Mouse (Mus musculus) forebrain, embryonic 11.5 days (tissue): ENCODE results near the gene Xxylt1. TPM values are rescaled to one million over a fixed set of nuclear protein-coding genes. Genes with fewer than 3 reads are reported as not detected.

Experiments
- ATAC-seq: fragments of 200-750 bp; cut with Nextera tagmentation; replicated peaks from 2 replicates; pipeline ENCODE4 v1.8.0; 2017; ENCODE audit warnings: moderate TSS enrichment; ENCODE audit not compliant: low FRiP score
- DNase-seq: peaks from one replicate; pipeline ENCODE4 v3.0.0-alpha.2; 2017; ENCODE audit warnings: low spot score
- H3K27ac ChIP-seq: fragments of 300-500 bp; sonication (generic); 2 replicates; pipeline ENCODE4 v1.5.1; 2014; ENCODE audit warnings: low read depth, low read length
- H3K27me3 ChIP-seq: fragments of 300-500 bp; sonication (generic); 2 replicates; pipeline ENCODE4 v1.6.1; 2014; ENCODE audit warnings: mild to moderate bottlenecking, low read length, mixed read lengths; ENCODE audit not compliant: control insufficient read depth, insufficient read depth
- H3K36me3 ChIP-seq: fragments of 300-500 bp; sonication (generic); 2 replicates; pipeline ENCODE4 v1.6.1; 2014; ENCODE audit warnings: mild to moderate bottlenecking, low read length, moderate library complexity, mixed read lengths; ENCODE audit not compliant: control insufficient read depth, insufficient read depth
- H3K4me1 ChIP-seq: fragments of 300-500 bp; sonication (generic); replicated peaks from 2 replicates; pipeline ENCODE4 v1.6.1; 2014; ENCODE audit warnings: low read length, mixed read lengths; ENCODE audit not compliant: control insufficient read depth, insufficient read depth
- H3K4me2 ChIP-seq: fragments of 300-500 bp; sonication (generic); 2 replicates; pipeline ENCODE4 v1.6.1; 2014; ENCODE audit warnings: low read depth, mild to moderate bottlenecking, low read length, moderate library complexity, mixed read lengths; ENCODE audit not compliant: severe bottlenecking
- H3K4me3 ChIP-seq: fragments of 300-500 bp; sonication (generic); 2 replicates; pipeline ENCODE4 v1.5.1; 2014; ENCODE audit warnings: low read depth, low read length
- H3K9ac ChIP-seq: fragments of 300-500 bp; sonication (generic); 2 replicates; pipeline ENCODE4 v1.6.1; 2014; ENCODE audit warnings: low read length
- H3K9me3 ChIP-seq: fragments of 300-500 bp; sonication (generic); 2 replicates; pipeline ENCODE4 v1.6.1; 2016; ENCODE audit warnings: low read length, mixed read lengths; ENCODE audit not compliant: control insufficient read depth
- WGBS: fragments of 180-500 bp; shearing (Covaris S2); extraction: QIAGEN DNeasy Blood & Tissue Kit; methylation state at CpG from one replicate; pipeline ENCODE4 v1.1.7; 2014; 5-methylcytosine and 5-hydroxymethylcytosine counted together
- polyA plus RNA-seq: library from polyadenylated mRNA; unstranded; fragments of >200 nt; fragmentation: Nextera tagmentation; extraction: Ambion mirVana; gene quantifications from 2 replicates; pipeline ENCODE4 v1.2.1, GENCODE M21; 2014

The Xxylt1 gene
- polyA plus RNA-seq, 1 experiment from 2014 or later, result 14.7 TPM

DNA sequence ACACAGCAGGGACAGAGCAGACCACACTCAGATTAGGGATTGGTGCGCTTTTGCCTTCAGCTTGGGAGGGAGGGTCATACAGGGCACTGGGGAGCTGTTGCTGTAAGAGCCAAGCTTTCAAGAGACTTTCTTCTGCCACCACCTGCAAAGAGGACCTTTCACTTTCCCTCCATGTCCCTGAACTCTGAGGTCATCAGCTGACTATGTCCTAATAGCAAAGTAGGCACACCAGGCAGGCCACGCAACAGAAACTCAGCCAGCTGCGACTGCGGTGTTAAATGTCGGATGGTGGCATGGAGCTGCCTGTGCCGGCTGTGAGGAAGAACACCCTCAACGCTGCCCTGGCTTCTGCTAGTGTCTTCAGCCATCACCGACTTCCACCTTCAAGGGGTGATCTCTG lies 120.1 kb downstream of the Xxylt1 start:
- no peak for ATAC-seq
- no peaks in the 10 kb centered on the region for H3K4me1 ChIP-seq
- no peak overlapping the region for H3K27ac ChIP-seq
- no peak overlapping the region for H3K4me2 ChIP-seq
- no peaks in the 10 kb centered on the region for H3K9me3 ChIP-seq
- H3K36me3 ChIP-seq, result no peaks in the 10 kb centered on the region
- no peak overlapping the region for H3K9ac ChIP-seq
- WGBS, result 92% methylated on average over 8 of the region's 8 CpGs
- DNase-seq, result no peak
- H3K4me3 ChIP-seq, result no peak overlapping the region
- no peaks in the 10 kb centered on the region for H3K27me3 ChIP-seq

DNA sequence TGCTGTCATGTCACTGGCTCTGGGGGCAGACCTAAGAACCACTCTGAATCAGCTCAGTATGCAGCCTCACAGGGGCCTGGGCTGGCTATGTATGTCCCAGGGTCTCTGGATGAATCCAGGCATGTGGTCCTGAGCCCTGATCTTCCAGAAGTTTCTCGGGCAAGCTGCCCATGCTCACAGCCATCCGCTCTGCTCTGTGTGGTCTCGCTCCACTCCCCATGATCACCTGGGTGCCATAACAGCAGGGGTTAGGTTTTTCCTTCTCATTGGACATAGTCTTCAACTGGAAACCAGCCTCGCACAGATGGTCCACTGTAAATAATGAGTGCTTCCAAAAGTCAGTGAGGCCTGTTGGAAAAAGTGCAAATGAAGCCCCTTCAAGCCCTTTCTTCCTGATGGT lies 121.0 kb downstream of the Xxylt1 start:
- no peak for DNase-seq
- WGBS, result 93% methylated on average over 4 of the region's 4 CpGs
- Histone ChIP-seq H3K27ac (no peak overlapping the region), H3K36me3 (no peaks in the 10 kb centered on the region), H3K4me2 (no peak overlapping the region), H3K4me1 (no peaks in the 10 kb centered on the region), H3K4me3 (no peak overlapping the region), H3K9me3 (no peaks in the 10 kb centered on the region), H3K9ac (no peak overlapping the region), H3K27me3 (no peaks in the 10 kb centered on the region)
- no peak for ATAC-seq

DNA sequence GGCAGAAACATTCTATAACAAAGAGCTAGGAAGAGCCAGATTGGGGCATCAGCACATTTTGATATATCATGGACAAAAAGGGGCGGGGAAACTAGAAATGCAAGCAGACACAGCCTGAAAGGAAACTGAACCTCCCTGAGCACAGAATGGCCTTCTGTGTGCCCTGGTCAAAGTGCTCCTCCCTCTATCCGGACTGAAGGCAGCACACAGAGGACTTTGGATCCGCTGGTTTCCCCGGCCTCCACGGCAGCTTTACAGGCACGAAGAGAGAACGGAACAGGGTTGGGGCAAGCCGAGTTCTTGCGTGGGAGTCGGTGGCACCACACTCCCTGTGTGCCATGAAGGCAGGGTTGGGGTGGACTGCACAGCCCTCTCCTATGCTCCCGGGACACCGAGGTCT lies 121.5 kb downstream of the Xxylt1 start:
- no peak overlapping the region for H3K9ac ChIP-seq
- H3K9me3 ChIP-seq, result no peaks in the 10 kb centered on the region
- no peak overlapping the region for H3K4me3 ChIP-seq
- WGBS, result 97% methylated on average over 12 of the region's 12 CpGs
- H3K4me1 ChIP-seq, result no peaks in the 10 kb centered on the region
- ATAC-seq, result no peak
- H3K27me3 ChIP-seq, result no peaks in the 10 kb centered on the region
- H3K36me3 ChIP-seq, result no peaks in the 10 kb centered on the region
- H3K27ac ChIP-seq, result no peak overlapping the region
- no peak overlapping the region for H3K4me2 ChIP-seq
- DNase-seq, result no peak

DNA sequence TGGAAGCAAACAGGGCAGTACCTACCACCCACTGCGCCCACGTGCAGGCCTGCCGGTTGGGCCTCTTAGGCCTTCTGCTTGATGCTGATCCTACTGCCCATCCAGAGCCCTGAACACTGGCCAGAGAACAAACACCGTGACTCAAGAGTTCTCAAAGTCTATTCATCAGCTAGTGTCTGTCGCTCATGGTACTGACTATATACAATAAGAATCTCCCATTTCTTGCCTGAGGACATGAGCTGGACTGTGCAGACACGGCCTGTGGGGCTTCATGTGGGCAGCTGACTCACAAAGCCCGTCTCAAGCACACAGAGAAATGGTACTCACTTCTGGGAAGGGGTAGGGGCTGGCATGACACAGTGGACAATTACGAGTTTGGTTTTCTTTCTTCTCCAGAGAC lies 125.1 kb downstream of the Xxylt1 start:
- WGBS, result 90% methylated on average over 8 of the region's 8 CpGs
- no peaks in the 10 kb centered on the region for H3K9me3 ChIP-seq
- DNase-seq (no peak), ATAC-seq (no peak)
- H3K4me3 ChIP-seq, result no peak overlapping the region
- H3K4me1 ChIP-seq, result no peaks in the 10 kb centered on the region
- H3K27ac ChIP-seq, result no peak overlapping the region
- no peaks in the 10 kb centered on the region for H3K27me3 ChIP-seq
- no peaks in the 10 kb centered on the region for H3K36me3 ChIP-seq
- H3K4me2 ChIP-seq, result no peak overlapping the region
- H3K9ac ChIP-seq, result no peak overlapping the region

DNA sequence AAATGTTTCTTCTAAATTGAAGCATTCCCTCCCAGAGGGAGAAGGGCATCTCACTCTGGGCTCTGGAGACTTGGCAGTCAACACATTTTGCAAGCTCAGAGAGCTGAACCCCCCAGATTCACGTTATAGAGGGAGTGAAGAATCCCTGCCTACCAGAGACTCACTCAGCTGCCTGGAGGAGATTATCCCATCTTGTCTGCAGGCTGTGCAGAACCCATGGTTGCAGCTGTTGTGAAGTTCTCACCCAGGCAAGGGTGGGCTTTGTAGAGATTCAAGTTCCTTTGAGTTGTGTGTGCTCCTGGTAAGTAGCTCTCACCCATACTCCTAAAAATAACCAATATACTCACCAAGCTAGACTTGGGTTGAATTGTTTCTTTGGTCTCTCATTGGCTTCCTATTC lies 132.6 kb downstream of the Xxylt1 start:
- H3K9me3 ChIP-seq, result no peaks in the 10 kb centered on the region
- 71% methylated on average over 1 of the region's 1 CpGs for WGBS
- H3K36me3 ChIP-seq, result no peaks in the 10 kb centered on the region
- H3K27me3 ChIP-seq, result no peaks in the 10 kb centered on the region
- DNase-seq (no peak), ATAC-seq (no peak)
- H3K4me2 ChIP-seq, result no peak overlapping the region
- H3K4me1 ChIP-seq, result no peaks in the 10 kb centered on the region
- H3K27ac ChIP-seq, result no peak overlapping the region
- no peak overlapping the region for H3K9ac ChIP-seq
- H3K4me3 ChIP-seq, result no peak overlapping the region

GRCm38 (mm10) chr16:30948216-30948615 lies 133.0 kb downstream of the Xxylt1 start:
- Histone ChIP-seq H3K27ac (no peak overlapping the region), H3K4me1 (no peaks in the 10 kb centered on the region), H3K27me3 (no peaks in the 10 kb centered on the region), H3K4me2 (no peak overlapping the region), H3K4me3 (no peak overlapping the region), H3K36me3 (no peaks in the 10 kb centered on the region), H3K9ac (no peak overlapping the region), H3K9me3 (no peaks in the 10 kb centered on the region)
- DNase-seq (no peak), ATAC-seq (no peak)
- 90% methylated on average over 4 of the region's 4 CpGs for WGBS

DNA sequence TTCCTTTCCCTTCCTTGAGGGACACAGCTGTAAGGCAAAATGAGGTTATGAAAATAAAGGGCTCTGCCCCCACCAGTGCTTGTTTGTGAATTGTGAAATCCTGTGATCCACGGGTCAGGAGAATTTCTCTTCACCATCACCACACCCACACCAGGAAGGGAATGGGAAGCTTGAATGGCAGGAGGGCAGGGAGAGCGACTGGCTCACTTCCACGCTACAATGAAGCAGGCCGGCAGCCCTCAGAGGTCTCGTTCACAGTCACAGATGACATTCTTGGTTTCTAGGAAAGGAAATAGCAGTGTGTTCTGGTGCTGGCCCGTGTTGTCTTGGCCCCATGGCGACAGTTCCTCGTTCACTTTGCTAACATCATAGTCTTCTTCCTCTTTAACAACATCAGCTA lies 136.3 kb downstream of the Xxylt1 start:
- H3K4me3 ChIP-seq, result no peak overlapping the region
- H3K27me3 ChIP-seq, result no peaks in the 10 kb centered on the region
- DNase-seq (no peak), ATAC-seq (no peak)
- no peaks in the 10 kb centered on the region for H3K36me3 ChIP-seq
- H3K27ac ChIP-seq, result no peak overlapping the region
- no peaks in the 10 kb centered on the region for H3K4me1 ChIP-seq
- H3K4me2 ChIP-seq, result no peak overlapping the region
- 83% methylated on average over 8 of the region's 8 CpGs for WGBS
- H3K9ac ChIP-seq, result no peak overlapping the region
- H3K9me3 ChIP-seq, result no peaks in the 10 kb centered on the region

DNA sequence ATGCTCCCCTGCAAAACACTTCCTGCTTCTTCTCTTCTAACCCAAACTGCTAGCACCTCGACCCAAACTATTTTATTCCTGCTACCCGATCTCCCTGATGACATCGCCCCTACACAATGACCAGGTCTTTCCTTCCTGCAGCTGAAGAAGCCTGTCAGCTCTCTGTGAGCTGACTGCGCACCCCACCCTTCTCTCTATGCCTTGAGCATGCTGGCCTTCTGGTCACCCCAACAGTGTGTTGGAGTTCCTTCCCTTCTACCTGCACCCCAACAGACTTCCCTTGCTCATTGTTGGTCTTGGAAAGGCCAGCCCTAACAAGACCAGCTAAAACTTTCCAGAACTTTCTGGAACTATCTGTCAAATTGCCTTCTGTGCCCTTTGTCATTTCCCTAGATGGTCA lies 137.3 kb downstream of the Xxylt1 start:
- Histone ChIP-seq H3K9ac (no peak overlapping the region), H3K9me3 (no peaks in the 10 kb centered on the region), H3K36me3 (no peaks in the 10 kb centered on the region), H3K4me2 (no peak overlapping the region), H3K27me3 (no peaks in the 10 kb centered on the region), H3K4me1 (no peaks in the 10 kb centered on the region), H3K27ac (no peak overlapping the region), H3K4me3 (no peak overlapping the region)
- DNase-seq, result no peak
- ATAC-seq, result no peak
- WGBS, result 81% methylated on average over 4 of the region's 4 CpGs

DNA sequence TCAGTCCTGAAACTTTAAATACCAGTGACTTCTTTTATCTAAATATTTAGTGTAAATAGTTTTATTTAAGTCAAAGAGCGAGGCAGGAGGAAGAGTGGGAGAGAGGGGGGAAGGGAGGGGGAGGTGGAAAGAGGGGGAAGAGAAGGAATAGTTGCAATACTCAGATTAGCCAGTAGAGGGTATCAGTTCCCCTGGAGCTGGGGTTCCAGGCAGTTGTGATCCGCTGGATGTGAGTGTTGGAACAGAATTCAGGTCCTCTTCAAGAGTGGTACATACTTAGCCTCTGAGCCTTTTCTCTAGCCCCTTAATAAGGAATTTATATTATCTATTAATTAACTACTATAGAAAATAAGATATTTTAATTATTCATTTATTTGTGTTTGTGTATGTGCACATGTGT lies 140.5 kb downstream of the Xxylt1 start:
- no peak overlapping the region for H3K4me2 ChIP-seq
- no peaks in the 10 kb centered on the region for H3K4me1 ChIP-seq
- WGBS, result 69% methylated on average over 2 of the region's 2 CpGs
- no peaks in the 10 kb centered on the region for H3K27me3 ChIP-seq
- H3K27ac ChIP-seq, result no peak overlapping the region
- H3K36me3 ChIP-seq, result no peaks in the 10 kb centered on the region
- H3K9ac ChIP-seq, result no peak overlapping the region
- no peak overlapping the region for H3K4me3 ChIP-seq
- no peak for ATAC-seq
- peak; percentile 39 for DNase-seq
- no peaks in the 10 kb centered on the region for H3K9me3 ChIP-seq
